Mouse (Mus musculus) CD8-positive naive resting alpha-beta T cell, adult 2 months (primary cell): Measurements from ENCODE around the gene Irf9.

Source experiments
- DNase-seq, 2 experiments: peaks; one replicate each; pipeline ENCODE4 v3.0.0; 2022; ENCODE audit warnings: low read depth in 2 of 2, low spot score in 2 of 2

Irf9 gene

DNA sequence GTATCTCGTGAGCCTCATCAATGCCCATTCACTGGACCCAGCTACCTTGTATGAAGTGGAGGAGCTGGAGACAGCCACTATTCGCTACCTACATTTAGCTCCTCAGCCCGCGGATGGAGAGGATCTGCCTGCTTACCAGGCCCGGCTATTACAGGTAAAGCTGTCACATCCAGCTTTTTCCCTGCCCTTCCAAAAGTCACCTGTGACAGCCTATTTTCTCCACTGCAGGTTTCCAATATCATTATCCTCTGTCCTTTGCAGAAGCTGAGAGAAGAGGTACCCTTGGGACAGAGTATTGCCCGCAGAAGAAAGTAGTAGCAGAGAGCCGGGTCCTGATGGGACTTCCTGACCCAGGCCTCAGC is at the start of gene Irf9:
TSS of gene Irf9 (plus strand) at position 301 of the 362 bp plus-strand sequence.
- DNase-seq, result no peak

DNA sequence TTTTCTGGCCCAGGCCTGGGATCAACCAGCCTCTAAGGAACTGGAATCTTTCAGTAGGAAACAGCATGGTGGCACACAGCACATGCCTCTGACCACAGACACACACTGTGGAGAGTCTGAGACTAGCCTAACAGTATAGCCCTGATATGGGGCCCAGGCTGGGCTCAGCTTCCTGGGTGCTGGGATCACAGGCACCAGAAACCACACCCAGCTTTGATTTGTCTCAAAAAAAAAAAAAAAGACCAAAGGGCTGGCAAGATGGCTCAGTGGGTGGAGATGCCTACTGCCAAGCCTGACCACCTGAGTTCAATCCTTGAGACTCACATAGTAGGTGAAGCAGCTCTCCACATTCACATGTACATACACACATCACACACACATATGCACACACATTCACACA is 48.7 kb upstream of the Irf9 start:
- DNase-seq, result no peak

DNA sequence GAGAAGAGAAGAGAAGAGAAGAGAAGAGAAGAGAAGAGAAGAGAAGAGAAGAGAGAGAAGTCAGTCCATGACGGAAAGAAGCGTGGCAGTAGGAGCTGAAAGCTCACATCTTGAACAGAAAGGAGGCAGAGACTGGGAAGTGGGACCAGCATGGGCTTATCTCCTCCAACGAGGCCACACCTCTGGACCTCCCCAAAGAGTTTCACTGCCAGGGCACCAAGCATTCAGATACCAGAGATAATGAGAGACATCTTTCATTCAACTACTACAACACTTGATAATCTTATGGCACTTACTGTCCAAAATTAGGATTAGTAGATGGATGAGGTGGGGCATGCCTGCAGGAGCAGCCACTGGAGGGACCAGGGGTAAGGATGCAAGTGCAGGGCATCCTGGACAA is 47.6 kb upstream of the Irf9 start:
- no peak for DNase-seq

DNA sequence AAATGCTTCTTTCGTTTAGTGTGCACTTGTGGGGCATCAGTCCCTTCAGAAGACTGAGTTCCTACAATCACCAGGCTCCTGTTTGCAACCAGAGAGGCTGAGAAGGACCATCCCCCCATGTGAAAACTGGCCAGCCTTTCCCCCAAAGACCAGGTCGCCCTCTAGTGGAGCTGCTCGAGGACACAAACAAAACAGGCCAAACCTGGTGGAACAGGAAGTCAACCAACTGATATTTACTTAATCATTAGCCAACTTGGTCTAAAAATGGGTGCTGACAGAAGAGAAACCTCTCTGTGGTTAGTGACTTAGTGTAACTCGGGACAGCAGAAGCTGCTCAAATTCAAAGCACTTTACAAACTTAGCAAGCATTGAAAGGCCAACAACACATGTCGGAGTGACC is 46.4 kb upstream of the Irf9 start:
- DNase-seq, result peak; percentile 51 to 68

DNA sequence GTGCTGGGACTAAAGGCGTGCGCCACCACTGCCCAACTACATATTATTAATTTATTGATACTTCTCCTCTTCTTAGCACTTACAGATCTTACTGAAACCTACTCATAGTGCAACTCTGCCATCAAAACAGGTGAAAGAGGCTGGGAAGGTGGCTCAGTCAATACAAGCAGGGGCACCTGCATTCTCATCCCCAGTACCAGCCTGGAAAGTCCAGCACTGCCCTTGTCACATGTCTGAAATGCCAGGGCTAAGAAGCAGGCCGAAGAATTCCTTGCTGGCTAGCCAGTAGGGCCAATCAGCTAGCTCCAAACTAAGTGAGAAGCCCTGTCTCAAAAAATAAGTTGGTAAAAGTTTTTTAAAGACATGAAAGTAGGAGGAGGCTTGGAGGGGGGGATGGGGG is 45.8 kb upstream of the Irf9 start:
- no peak for DNase-seq

DNA sequence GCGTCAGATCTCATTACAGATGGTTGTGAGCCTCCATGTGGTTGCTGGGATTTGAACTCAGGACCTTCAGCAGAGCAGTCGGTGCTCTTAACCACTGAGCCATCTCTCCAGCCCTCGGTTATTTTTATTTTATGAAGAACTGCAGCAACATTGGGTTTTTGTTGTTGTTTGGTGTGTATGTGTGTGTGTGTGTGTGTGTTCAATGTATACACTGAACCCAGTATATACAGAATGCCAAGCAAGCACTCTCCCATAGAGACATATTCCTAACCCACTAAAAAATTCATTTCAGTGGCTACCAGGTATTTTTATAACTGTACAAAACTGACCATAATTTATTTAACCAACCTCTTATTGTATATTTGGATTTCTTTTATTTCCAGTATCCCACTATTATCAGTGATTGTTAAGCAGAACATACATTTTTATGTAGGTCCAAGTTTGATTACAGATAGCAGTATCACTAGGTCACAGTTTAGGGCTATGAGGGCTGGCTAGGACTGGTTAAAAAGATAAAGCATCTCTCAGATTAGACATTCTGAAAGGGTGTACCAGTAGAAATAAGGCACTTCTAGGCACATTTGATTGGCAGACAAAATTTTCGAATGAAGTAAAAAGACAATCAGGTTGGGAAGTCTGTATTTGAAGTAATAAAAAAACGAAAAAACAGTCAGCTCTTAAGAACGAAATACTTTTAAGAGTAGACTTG is 44.5 kb upstream of the Irf9 start:
- no peak for DNase-seq

DNA sequence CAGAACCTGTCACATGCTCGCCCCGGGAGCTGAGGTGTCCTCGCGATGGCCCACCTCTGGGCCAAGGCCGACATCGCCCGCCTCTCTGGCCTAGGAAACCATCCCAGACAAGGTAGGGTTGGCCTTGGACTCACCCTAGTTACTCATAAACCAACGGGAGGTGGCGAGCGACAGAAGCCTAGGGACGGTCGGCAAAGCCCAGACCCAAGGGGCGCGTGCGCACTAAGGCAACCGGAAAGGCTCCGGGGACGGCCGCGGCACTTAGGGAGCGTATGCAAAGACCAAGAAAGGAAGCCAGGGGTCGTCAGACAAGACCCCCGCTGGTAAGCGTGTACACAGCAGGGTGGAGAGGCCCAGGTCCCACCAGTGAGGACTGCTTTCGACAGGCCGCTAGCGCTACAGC is 43.6 kb upstream of the Irf9 start, which contains the start of gene Dcaf11:
TSS of gene Dcaf11 (plus strand) at position 208 of the 403 bp plus-strand sequence.
- DNase-seq, result peak; percentile 68 to 77

DNA sequence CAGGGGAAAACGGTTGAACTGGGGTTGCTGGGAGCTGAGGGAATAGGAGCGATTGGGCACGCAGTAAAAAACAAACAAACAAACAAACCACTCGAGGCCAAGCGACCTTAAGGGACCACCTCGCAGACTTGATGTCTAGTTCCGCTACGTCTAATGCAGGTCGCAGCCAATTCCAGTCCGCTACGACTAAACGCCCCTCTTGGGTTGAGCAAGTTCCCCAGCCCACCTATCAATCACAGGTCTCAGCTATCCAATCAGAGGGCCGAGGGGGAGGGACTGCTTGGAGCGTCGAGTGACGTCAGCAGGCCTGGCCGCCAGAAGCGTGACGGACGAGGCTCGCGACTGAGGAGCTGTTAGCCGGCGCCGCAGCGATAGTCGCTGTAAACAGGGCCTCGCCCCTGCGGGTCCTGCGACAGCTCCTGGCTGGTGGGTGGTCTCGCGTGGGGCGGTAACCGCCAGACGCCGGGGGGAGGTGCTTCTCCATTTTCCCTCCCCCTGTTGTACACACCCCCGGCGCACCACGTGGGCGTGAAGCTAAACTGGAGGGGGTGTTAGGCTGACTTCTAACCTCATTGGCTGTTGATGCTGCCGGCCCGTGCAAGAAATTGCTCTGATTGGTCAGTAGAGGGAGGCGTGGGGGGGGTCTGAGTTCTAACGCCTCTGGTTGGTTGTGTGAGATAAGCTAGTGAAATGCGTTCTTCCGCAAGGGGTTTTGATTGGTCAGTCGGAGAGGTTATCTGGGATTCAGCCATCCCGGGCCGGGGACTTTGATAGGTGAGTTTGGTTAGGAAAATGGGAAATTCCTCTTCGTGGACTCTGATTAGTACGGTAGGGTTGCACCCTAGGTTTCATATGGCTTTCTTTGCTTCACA is 42.9 kb upstream of the Irf9 start, which contains the start of gene A730061H03Rik:
TSS of gene A730061H03Rik (minus strand) at position 205 of the 872 bp plus-strand sequence.
- DNase-seq, result peak; percentile 96 to 98

DNA sequence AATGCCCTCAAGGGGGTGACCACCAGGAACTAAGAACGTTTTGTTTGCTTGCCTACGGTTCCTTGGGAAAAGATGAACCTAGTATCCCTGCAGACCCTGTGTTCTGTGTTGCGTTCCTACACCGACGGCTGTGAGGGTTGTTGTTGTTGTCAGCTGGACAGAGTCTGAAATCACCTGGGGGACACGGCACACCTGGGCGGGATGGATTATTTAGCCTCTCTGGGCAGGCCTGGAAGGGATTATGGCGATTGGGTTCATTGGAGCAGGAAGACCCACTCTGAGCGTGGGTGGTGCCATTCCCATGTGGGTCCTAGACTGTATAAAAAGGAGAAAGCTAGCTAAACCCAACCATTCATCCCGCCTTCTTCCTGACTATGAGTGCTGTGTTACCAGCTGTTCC is 41.5 kb upstream of the Irf9 start:
- DNase-seq, result no peak

DNA sequence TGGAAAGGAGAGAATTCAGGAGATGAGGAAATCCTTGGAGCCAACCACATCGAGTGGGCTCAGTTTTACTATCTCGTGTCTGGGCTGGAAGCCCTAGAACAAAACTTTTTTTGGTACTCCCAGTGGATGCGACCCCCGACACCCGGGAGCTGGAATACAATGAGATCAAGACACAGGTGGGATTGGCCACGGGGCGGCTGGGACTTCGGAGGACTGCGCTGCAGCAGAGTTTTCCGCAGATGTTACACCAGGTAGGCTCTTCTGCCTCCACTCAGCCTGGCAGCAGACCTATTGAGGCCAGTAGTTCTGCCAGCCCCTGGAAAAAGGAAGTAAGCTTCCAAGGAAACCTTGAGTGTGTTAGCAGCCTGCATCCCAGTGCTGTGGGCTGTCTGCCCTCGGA is 40.1 kb upstream of the Irf9 start:
- DNase-seq, result no peak

DNA sequence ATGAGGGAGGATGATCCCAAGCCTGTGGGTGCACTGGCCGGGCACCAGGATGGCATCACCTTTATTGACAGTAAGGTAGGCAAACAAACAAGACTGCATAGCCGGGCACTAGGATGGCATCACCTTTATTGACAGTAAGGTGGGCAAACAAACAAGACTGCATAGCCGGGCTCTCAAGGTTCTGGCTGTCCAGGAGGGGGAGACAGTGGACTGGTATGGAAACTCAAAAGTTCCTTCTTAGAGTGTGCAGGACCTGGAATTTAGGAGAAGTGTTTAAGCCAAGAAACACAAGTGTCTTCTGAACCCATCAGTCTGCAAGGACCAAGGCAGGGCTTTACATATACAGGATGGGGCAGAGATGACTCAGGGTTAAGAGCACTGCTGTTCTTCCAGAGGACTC is 37.6 kb upstream of the Irf9 start:
- no peak for DNase-seq

DNA sequence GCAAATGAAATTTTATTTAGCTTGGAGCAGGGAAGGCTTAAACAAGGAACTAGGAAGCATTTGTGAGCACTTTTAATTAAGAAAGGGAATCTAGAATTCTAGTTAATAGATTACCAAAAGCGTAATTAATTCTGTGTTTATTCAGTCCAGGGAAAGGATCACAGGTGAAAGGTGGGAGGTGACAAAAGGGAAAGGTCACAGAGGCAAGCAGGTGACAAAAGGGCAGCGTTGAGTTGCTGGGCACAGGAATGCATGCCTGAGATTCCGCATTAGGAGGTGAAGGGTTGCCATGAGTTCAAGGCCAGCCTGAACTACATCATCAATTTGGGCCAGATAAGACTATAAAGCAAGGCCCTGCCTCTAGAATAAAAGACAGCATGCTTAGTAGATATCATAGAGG is 35.9 kb upstream of the Irf9 start:
- DNase-seq, result no peak

DNA sequence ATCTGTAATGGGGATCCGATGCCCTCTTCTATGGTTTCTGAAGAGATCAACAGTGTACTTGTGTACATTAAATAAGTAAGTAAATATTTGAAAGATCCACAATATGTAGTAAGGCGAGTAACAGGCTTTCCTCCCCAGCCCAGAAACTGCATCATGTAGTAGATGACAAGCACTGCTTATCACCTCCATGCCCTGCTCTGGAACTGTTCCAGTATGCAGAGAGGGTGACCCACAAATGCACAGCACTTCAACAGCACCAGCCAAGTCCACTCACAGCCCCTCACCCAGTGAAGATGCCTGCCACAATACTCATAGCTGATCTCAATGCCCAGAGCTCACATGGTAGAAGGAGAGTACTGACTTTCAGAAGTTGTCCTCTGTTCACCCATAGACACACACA is 32.8 kb upstream of the Irf9 start:
- no peak for DNase-seq

DNA sequence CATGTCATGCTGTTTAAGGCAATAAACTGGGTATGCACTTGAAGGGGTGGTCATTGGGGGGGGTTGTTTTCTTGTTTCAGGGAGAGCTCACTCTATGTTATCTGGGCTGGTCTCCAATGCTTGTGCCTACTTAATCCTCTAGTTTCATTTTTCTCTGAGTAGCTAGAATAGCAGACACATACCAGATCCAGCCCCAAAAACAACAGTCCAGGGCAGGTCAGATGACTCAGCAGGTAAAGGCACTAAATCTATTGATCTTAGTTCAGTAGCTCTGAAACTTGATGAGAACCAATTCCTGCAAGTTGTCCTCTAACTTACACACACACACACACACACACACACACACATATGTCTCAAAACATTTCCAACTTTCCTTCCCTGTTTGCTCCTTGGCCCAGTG is 31.6 kb upstream of the Irf9 start:
- no peak for DNase-seq

DNA sequence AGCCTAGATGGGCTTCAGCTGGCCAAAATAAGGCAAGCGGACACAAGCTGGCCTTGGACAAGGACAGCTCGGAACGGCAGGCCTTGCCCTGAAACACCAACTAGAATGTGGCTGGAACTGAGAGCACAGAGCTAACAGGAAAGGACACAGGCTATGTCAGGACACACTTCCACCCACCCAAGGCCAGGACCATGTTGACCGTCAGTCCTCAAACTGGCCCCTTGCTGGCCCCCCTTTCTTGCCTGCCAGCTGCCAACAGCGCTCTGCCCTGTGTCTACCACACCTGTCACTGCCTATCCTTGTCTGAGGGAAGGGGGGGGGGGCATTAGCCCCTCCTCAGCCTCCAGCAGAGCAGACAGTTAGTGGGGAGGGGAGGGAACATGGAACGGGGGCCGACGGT is 28.1 kb upstream of the Irf9 start, which contains the start of gene Fitm1:
TSS of gene Fitm1 (plus strand) at position 316 of the 400 bp plus-strand sequence.
- no peak for DNase-seq

DNA sequence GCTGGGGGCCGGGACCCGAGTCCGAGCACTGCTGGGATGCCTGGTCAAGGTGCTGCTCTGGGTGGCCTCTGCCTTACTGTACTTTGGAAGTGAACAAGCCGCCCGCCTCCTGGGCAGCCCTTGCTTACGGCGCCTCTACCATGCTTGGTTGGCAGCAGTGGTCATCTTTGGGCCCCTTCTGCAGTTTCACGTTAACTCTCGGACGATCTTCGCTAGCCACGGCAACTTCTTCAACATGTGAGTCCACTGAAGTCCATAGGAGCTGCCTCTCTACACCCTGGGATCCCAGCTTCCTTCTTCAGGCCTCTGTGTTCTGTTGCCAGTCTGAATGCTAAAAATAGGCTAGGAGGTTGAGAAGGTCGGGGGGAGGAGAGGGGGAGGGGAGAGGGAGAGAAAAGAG is 27.7 kb upstream of the Irf9 start:
- DNase-seq, result no peak

DNA sequence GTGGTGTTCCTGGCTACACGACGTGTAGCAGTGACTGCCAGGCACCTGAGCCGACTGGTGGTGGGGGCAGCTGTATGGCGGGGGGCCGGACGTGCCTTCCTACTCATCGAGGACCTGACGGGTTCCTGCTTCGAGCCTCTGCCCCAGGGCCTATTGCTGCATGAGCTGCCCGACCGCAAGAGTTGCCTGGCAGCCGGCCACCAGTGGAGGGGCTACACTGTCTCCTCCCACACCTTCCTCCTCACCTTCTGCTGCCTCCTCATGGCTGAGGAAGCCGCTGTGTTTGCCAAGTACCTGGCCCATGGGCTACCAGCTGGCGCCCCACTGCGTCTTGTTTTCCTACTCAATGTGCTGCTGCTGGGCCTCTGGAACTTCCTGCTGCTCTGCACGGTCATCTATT is 27.0 kb upstream of the Irf9 start:
- no peak for DNase-seq

DNA sequence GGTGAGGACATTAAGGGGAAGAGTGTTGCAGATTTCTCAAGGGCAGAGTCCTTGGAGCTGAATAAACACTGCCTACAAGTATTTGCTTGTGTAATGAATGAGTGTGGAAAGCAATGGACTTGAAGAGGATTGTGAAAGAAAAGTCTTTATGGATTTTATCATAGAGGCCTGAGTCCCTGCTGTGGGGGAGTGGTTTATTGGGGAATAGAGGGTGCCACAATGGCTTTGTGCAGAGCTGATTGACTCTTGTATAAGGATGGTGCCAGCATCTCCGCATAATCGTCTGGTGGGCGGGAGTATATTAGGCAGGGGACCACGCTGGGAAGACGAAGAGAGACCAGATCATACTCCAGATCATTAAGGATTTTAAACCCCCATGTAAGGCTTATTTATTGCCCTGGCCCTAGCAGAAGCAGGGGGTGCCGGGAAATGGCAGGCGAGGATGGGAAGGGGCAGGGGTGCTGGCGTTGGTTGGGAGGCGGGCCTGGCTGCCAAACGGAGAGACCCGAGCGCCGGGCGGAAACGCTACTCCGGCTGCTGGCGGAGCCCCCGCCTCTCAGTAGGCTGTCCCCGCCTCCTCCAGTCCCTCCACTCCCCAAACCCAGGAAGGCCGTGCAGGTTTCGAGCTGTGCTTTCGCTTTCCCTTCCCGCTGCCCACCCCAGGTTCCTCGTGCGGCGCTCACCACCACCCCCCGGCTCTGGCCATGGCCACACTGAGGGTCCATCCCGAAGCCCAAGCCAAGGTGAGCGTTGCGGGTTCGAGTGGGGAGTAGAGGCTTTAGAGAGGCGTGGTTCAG is 25.3 kb upstream of the Irf9 start, which contains the start of gene Psme1:
TSS of gene Psme1 (plus strand) at position 253 of the 797 bp plus-strand sequence.
- peak; percentile 70 to 71 for DNase-seq

DNA sequence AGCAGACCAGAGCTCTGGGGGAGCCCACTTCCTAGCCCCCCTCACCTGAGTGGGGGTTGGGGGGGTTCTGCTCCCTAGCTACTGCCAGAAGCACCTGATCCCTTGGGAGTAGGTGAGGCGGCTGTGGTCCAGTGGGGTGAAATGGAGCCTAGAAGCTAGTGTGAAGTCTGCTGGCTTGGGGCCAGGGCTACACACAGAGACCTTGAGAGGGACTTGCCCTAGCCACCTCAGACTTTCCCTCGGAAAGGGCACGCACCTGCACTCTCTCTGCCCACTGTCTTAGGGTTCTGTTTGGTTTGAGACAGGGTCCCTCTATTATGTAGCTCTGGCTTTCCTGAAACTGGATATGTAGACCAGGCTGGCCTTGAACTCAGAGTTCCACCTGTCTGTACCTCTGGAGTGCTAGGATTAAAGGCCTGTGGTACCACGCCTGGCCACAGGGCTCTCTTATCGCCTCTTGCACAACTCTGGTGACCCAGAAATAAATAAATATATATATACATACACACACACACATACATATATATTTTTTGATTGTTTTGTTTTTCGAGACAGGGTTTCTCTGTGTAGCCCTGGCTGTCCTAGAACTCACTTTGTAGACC is 24.6 kb upstream of the Irf9 start:
- peak in 1 of 2 experiments; percentile 14 for DNase-seq

DNA sequence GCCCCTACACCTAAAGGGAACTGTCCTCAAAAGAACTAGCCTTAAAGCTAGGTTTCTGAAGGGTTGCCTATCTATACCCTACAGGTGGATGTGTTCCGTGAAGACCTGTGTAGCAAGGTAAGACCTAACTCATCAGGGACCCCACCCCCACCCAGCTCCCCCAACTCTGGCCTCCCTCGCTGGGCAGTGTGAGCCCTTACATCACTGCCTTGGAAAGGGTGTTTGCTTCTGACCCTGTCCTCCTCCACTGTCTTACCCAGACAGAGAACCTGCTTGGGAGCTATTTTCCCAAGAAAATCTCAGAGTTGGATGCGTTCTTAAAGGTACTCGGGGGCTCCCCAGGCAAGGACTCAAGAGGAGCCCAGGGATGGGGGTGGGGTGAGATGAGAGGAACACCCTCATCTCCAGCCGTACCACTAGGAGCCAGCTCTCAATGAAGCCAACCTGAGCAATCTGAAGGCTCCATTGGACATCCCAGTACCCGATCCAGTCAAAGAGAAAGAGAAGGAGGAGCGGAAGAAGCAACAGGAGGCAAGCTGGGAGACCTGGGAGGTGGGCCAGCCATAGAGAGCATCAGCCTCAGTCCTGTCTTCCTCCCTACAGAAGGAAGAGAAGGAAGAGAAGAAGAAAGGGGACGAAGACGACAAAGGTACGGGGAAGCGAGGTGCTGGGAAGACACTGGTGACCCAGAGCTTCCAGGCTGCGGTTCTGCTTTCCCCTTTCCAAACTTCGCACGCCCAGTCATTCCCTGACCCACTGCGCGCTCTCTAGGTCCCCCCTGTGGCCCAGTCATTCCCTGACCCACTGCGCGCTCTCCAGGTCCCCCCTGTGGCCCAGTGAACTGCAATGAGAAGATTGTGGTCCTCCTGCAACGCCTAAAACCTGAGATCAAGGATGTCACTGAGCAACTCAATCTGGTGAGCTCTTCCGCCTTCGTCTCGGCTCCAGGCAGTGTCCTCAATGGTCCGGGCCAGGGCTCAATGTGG is 23.6 kb upstream of the Irf9 start:
- no peak for DNase-seq
